Mouse (Mus musculus) lung, adult 10 weeks (tissue): ENCODE data around the gene Mpz. TPM values are rescaled to one million over a fixed set of nuclear protein-coding genes. Genes with fewer than 3 reads are reported as not detected.

Source experiments
- polyA plus RNA-seq: library from polyadenylated mRNA; stranded (reverse); fragments of 350-450 nt; fragmentation: Illumina TruSeq; extraction: RNeasy Lipid Tissue Mini Kit (QIAGEN cat#74804); gene quantifications from one replicate; pipeline ENCODE4 v1.2.3, GENCODE M21; 2014; ENCODE audit warnings: low read depth, low replicate concordance; ENCODE audit not compliant: insufficient read depth

The Mpz gene
- polyA plus RNA-seq: 6.1 TPM

DNA sequence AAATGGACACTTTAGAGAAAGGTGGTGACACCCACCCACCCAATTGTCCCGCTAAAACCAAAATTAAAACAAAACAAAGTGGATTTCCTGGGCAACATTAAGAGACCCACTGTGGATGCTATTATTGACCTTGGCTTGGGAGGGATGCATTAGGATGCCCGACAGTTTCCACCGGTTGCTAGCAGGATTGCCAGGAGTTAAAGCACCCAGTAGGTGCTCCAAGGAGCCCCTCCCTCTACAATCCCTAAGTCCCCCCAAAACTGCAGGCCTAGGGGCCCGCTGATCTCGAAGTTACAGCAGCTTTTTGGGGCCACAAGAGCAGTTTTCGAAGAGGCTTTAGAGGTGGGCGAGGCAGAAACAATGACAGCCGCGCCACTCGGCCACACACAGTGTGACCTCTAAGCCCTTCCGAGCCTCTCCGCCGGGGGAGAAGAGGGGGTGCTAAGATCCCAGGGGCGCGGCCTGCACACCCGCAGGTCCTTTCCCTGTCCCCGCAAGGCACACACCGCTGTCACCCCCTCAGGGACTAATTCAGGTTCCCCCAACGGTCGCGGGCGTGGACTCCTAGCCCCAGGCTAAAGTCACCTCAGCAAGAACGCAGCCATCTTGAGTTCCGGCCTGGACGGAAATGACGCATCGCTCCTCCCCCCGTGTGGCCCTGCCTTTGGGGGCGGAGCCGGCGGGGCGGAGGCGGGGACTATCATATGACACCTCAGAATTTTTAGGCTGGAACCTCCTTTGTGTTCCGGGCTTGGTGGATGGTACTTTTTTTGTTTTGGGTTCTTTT lies at the start of gene Mpz, which contains the start of gene Sdhc:
Gene Mpz, plus strand, starts transcription at position 738 of the 787 bp plus-strand sequence.
Gene Sdhc, minus strand, starts transcription at position 630 of the 787 bp plus-strand sequence.

DNA sequence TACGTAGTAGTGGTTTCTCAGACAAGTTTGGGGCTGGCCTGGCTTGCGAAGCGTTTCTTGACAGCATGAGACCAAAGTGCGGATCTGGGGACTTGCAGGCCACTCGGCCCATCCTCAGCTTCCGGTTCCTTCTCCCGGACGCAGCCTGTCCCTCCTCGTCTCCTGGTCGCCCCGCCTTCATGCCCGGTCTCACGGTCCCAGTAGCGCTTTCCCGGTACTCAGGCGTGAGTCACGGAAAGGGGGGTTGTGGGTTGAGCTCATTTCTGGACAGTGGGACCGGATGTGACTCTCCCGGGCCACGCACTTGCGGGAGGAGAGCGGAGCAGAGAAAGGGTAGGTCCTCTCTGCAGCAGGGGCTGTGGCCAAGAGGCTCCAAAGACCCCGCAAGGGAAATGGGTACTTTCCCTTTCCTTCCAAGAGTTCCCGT lies 36.6 kb upstream of the Mpz start, which contains the start of gene Cfap126:
Gene Cfap126, plus strand, starts transcription at position 46 of the 427 bp plus-strand sequence.

DNA sequence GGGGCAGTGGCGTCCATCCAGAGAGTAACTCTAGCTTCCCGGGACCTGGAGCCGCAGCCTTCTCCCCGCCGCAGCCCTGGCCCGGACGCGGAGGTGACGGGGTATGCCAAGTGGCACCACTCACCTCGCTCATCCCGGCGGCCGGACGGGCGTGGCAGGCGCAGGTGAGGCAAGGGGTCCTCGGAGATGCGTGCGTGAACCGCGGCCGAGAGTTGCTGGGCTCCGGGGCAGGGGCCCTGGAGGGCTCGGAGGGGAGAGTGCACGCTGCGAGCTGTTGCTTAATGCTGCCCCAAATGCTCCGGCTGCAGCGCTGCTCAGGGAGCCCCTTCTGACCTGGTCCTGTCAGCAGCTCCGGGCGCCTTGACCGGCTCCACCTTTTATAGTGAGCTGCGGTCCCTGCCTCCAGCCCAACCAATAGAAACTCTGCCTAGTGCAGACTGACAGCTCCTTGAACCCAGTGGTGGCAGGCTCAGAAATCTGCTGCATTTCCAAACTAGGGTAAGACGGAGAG lies 45.4 kb downstream of the Mpz start, which contains the start of gene Pcp4l1:
Gene Pcp4l1, minus strand, starts transcription at position 382 of the 511 bp plus-strand sequence.

Other genes with a start within 250 kb of the Mpz start
- not detected for gene Fcrlb, start 237.8 kb upstream of the Mpz start, polyA plus RNA-seq
- gene Fcrla, start 223.1 kb upstream of the Mpz start, polyA plus RNA-seq: 17.8 TPM
- gene Fcgr2b, start 174.2 kb upstream of the Mpz start, polyA plus RNA-seq: 25.8 TPM
- gene Fcgr4, start 131.8 kb upstream of the Mpz start, polyA plus RNA-seq: 11.0 TPM
- gene Fcgr3, start 85.8 kb upstream of the Mpz start, polyA plus RNA-seq: 45.4 TPM
- 47.9 TPM for gene Cfap126, start 36.8 kb upstream of the Mpz start, polyA plus RNA-seq
- gene Sdhc, start 108 bp upstream of the Mpz start, polyA plus RNA-seq: 105 TPM
- 93.6 TPM for gene Pcp4l1, start 45.6 kb downstream of the Mpz start, polyA plus RNA-seq
- 0.08 TPM for gene Nr1i3, start 63.3 kb downstream of the Mpz start, polyA plus RNA-seq
- gene Tomm40l, start 71.8 kb downstream of the Mpz start, polyA plus RNA-seq: 41.1 TPM
- 2.2 TPM for gene Apoa2, start 74.3 kb downstream of the Mpz start, polyA plus RNA-seq
- gene Fcer1g, start 83.7 kb downstream of the Mpz start, polyA plus RNA-seq: 156 TPM
- 0.31 TPM for gene Adamts4, start 99.7 kb downstream of the Mpz start, polyA plus RNA-seq
- gene Ndufs2, start 100.7 kb downstream of the Mpz start, polyA plus RNA-seq: 133 TPM
- 23.0 TPM for gene B4galt3, start 119.6 kb downstream of the Mpz start, polyA plus RNA-seq
- gene Ppox, start 130.5 kb downstream of the Mpz start, polyA plus RNA-seq: 20.3 TPM
- 24.7 TPM for gene Usp21, start 137.3 kb downstream of the Mpz start, polyA plus RNA-seq
- 102 TPM for gene Ufc1, start 144.3 kb downstream of the Mpz start, polyA plus RNA-seq
- gene Dedd, start 178.4 kb downstream of the Mpz start, polyA plus RNA-seq: 26.5 TPM
- 33.3 TPM for gene Nit1, start 194.9 kb downstream of the Mpz start, polyA plus RNA-seq
- 79.6 TPM for gene Pfdn2, start 195.0 kb downstream of the Mpz start, polyA plus RNA-seq
- 1.1 TPM for gene Klhdc9, start 210.1 kb downstream of the Mpz start, polyA plus RNA-seq
- 6.3 TPM for gene Nectin4, start 219.4 kb downstream of the Mpz start, polyA plus RNA-seq
- 9.8 TPM for gene Arhgap30, start 238.2 kb downstream of the Mpz start, polyA plus RNA-seq